Mouse (Mus musculus): Measurements from ENCODE around the gene Grin2c.

The Grin2c gene

DNA sequence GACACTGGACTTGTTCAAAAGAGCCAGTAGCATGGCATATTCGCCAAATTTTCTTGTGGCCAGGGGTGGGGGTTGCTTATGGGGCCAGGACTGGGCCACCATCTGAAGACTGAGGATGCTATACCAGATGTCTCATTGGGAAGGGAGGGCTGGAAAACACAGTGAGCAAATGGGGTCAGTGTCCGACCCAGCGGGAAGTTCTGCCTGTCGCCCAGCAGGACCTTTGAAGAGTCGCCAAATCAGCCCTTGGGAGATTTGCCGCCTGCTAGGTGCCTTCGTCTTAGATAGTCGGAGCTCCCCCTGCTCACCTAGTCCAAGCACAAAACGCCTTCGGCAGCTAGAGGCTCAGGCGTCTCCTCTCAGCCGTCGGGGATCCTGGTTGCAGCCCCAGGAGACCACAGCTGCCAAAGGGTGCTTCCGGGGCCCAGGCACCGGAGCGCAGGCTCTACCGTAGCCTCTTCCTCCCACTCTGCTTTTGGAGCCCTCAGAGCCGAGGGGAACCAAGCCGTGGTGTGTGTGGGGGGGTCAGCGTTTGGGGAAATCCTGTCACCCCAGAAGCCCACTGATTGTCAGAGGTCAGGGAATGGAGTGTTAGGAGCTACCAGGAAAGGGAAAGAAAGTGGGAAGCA is 1.2 kb downstream of the Grin2c start:
- intact Hi-C loops (cut with DNase I) = loop anchor here (2.0 kb wide), 1 partner anchor 63 kb away; no protein-coding TSS in a partner anchor

DNA sequence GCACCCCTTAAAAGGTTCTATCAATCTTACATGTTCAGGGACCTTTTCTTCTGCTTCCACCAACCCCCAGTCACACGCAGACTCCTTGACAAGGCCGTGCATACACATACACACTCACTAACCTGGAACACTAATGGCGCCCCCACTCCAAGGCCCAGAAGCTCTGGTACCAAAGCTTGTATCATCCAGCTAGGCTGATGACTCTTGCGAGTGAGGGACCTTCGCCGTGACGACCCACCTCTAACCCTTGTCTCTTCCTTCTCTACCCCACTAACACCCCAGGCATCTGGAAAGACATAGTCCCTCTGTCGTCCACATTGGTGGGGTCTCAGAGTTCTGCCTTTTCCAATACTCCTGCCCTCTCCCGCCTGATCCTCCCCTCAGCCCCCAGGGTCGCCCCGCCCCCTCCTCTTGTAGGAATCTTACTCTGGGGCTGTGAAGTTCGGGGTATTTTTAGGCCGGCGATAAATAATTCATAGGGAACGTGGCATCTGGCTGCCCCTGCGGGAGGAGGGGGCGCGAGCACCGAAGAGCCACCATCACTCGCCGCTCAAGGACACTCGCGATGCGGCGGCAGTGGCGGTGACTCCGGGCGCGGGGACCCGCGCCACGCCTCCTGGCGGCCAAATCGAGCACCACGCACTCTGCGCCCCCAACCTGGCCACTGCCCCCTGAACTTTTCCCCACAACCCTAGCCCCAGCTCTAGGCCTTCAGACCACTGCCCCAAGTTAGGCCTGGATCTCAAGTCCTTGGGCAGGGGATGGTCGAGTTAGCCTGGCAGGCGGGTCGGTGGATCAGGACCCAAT is 2.0 kb downstream of the Grin2c start:
- intact Hi-C loops (cut with DNase I) = loop anchor here (2.0 kb wide), 1 partner anchor 62 kb away; no protein-coding TSS in a partner anchor

DNA sequence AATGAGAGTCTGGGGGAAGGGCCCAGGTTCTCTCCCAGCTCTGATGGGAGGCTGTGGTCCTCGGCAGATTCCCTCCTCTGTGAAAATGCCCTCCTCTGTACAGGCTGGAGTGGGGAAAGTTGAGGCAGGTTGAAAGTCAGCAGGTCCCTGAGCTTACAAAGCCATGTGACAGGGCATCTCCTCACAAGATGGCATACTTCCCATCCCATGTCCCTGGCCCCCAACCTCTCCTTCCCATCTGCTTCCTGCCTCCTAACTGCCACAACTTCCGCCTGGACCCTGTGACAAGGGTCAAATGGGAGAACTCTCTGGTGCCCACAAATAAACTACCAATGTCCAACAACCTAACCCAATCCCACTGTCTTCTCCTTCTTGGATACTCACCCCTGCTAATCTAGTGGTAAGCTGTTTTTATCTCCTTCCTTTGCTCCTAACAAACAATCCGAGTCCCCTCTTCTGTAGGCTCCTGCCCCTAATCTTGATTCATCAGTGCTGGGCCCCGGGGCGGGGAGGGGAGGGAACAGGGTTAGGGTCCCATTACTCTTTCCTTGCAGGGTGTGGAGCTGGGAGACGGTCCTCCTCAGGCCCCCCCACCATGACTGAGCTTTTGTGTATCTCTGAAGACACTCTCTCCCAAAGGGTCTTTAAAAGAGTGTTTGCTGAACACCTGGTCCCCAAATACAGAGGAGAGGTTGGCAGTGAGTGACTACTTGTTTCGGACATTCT is 2.7 kb downstream of the Grin2c start:
- intact Hi-C loops (cut with DNase I) = loop anchor here (2.0 kb wide), 1 partner anchor 61 kb away; no protein-coding TSS in a partner anchor

DNA sequence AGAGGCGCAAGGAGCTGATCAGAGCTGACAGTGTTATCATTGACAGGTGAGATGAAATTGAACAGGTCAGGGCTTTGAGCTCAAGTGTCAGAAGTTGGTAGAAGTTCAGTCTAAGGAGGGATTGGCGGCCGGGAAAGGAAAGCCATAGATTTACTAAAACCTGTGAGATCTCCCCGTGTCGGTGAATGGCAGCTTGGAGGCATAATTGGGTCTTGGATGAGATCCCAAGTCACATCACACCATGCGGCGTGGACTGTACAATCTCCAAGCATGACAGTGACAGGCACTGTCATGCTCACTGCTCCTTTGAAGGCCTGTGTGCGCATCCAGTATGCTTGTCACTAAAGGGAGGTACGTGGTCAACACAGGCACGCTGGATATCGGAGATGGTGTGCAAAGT is 4.1 kb downstream of the Grin2c start:
- intact Hi-C loops (cut with DNase I) = no loop called here

DNA sequence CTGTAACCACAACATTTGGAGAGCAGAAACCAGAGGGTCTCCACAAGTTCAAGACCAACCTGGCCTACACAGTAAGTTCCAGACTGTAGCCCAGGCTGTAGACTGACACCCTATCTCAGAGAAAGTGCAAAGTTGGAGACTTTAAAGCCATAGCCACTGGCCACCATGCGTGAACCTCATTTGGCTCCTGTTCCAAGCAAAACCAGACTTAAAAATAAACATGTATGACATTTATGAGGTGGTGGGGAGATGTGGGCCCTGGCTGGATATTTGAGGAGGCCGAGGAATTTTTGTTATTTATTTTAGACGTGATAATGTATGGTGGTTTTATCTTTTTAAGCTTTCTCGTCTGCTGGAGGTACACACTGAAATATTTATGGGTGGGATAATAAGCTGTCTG is 7.9 kb downstream of the Grin2c start:
- intact Hi-C loops (cut with DNase I) = no loop called here

DNA sequence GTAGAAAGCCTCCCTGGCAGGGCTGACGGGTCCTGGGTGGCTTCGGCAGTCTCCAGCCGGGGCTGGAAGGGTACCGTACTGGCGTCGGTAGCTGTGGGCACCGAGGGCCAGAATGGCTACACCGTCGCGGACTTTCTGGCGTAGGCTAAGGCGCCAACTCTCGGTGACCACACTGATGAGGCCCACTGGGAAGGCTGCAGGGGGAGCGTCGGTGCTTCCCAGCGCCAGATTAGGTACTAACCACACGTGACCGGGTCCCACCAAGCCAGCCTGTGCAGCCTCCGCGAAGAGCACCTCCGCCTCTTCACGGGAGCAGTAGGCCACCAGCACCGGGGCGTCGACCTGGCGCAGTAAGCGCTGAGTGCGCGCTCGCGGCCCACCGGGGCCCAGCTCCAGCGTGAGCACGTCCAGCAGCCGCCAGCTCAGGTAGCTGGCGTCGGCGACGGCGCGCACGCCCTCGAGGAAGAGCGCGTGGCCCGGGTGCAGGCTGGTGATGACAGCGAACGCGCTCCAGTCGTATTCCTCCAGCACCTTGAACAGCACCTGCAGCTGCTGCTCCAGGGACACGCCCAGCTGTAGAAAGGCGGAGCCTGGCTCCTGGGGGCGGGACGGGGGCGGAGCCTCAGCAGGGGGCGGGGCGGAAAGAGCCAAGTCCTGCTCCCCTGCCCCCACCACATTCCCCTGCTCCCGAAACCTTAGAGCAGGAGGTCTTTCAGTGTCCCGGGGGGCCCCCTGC is 9.1 kb downstream of the Grin2c start:
- intact Hi-C loops (cut with DNase I) = no loop called here

DNA sequence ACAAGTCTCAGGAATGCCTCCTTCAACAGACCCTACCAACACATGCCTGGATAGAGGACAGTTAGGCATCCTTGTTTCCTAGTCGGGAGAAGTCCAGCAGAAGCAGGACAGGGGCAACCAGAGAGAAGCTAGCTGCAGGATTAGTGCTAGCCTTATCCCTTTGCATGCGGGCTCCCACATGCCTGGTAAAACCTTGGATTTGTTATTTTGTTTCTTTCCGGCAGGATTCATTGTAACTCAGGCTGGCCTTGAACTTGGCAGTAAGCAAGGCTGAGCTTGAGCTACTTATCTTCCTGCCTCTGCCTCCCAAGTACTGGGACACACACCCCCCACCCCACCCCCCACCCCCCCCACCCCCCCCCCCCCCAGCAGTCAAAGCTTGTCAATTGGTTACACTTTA is 15.8 kb downstream of the Grin2c start:
- intact Hi-C loops (cut with DNase I) = no loop called here

DNA sequence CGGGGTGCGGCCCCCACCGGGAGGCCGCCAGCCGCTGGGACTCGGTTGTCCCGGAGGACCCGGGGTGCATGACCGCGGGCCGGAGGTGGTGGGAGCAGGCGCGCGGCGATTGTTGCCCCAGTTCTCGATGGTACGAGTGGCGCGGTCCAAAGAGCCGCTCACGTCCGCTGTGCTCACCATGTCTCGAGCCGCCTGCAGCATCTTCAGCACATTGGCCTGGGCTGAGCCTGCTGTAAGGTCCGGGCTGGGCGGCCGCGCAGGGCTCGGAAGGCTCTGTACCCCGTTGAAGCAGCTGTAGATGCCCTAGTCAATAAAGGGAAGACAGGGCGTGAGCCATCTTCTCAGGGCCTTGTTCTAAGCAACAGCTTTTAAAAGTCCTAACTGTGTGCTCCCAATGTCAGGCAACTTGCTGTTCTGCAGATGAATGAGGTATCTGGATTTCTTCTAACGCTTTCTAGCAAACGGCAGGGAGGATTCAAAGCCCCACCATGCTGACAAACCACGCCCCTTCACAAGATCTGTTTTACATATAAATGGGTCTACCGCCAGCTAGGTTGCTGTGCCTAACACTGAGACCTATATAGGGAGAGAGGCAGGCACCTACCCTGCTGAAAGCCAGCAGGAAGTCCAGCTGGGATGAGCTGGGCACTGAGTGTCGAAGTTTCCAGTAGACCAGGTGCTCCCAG is 16.5 kb downstream of the Grin2c start:
- intact Hi-C loops (cut with DNase I) = no loop called here

DNA sequence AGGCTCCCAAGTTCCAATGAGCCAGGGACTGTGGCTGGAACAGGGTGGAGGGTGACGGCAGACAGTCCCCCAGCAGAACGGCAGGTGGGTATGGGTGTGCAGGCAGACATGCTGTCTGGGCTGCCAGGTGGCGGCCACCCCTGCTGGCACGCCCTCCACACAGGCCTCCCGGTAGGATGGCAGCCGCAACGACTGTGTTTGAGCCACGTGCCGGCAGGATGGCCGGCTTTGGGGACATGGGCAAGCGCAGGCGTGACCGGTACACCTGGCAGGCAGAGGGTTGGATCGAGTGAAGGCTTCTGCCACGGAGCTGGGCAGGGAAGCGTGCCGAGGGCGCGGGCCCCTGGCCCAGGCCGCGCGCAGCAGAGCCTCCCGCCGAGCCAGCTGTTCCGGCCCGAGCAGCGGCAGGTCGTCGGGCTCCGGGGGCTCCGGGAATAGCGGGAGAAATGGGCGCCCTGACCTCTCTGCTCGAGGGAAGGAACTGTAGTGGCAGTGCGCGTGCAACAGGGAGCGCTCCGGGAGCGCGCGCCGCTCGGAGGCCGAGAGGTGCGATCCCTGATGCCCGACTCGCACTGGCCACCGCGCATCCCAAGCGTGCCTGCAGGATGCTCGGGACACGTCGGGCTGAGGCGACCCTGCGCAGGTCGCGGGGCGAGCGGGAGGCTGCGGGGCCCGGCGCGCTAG is 17.2 kb downstream of the Grin2c start:
- intact Hi-C loops (cut with DNase I) = no loop called here

DNA sequence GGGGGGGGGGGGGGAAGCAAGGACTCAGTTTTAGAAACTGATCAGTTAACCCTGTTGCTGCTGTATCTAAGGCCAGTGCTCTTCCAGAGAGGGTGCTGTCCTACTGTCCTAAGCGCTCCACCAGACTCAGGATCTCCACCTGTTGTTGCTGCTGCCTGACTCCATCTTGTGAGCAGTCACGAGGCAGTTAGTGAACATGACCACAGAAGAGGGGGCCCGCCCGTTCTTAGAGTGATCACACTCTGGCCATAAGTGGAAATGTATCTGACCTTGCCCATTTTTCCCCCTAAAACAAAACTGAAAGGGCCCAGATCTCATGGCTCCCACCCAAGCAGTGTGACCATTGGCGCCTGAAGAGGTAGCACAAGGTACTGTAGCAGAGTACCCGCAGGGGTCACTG is 19.1 kb downstream of the Grin2c start:
- intact Hi-C loops (cut with DNase I) = no loop called here

DNA sequence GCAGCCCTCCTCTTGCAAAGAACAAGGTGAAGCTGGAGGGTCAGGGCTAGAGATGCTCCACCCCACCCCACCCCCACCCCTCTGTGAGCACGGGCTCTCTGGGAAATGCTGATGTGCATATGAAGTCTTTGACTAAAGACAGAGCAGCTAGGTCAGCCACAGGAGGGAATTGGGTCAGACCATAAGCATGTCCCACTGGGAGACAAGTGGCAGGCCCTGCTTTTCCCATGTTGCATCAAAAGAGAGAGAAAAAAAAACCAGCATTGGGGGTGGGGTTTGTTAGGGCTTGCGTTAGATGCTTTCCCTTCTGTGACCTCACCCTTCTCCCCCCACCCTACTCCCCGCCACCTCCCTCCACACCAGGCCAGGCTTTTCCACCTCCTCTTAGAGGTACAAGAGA is 19.8 kb downstream of the Grin2c start:
- intact Hi-C loops (cut with DNase I) = no loop called here

DNA sequence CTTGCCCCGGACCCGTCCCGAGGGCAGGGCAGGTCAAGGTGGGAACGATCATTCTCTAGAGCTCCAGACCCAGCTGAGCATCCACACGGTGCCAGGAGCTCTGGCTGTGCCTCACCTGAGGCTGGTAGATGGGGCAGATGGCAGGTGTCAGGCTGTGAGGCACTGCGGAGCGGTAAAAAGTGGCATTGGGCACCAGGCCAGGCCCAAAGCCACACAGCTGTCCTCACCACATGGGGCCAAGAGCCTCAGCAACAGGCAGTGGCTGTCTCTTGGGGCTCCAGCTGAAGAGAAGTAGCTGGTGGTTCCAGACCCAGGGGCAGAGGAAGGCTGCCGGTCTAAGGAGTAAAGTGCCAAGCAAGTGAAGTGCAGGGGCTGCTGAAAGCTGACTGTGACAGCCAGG is 20.7 kb downstream of the Grin2c start:
- intact Hi-C loops (cut with DNase I) = no loop called here

DNA sequence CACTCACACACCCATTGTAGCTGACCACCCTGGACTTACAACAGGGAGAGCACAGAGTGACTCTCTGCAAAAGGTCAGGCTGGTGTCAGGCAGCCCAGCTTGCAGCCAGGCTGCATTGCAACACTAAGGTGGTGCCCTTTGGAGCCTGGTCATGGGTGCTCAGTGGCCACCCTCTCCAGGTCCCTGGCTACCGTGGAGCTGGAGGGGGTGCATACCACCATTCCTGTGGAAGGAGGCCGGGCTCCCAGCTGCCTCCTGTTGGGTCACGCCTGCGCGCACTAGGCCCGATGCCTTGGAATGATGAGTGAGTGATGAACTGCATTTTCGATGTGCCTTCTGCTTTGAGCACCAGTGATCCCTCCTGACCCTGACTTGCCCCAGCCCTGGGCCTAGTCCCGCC is 22.2 kb downstream of the Grin2c start:
- intact Hi-C loops (cut with DNase I) = no loop called here

DNA sequence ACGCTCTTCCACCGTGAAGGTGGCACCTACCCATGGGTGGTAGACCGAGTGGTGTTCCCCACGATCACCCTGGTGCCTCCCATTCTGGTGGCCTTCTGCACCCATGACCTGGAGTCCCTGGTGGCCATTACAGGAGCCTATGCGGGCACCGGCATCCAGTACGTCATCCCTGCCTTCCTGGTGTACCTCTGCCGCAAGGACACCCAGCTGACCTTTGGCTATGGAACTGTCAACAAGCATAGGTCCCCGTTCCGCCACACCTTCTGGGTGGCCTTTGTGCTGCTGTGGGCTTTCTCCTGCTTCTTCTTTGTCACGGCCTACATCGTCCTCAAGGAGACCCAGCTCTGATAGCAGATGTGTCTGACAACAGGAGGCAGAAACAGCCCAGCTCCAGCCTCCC is 23.3 kb downstream of the Grin2c start:
- intact Hi-C loops (cut with DNase I) = no loop called here

DNA sequence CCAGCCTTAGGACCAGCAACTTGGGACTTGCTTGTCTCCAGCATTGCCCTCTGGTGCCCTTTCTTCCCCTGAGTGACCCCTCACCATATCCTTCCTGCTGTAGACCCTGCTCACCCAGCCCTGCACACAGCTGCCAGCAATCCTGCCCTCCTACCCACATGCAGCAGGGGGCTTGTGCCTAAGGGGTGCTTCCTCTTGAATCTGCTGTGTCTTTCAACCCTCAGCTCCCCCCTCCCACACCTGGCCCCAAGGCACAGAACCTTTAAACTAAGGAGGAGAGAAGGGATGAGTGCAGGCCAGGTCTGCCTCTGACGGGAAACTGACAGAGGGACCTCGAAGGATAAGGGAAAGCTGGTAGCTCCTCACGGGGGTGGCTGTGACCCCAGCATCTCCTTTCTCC is 24.3 kb downstream of the Grin2c start:
- intact Hi-C loops (cut with DNase I) = no loop called here

DNA sequence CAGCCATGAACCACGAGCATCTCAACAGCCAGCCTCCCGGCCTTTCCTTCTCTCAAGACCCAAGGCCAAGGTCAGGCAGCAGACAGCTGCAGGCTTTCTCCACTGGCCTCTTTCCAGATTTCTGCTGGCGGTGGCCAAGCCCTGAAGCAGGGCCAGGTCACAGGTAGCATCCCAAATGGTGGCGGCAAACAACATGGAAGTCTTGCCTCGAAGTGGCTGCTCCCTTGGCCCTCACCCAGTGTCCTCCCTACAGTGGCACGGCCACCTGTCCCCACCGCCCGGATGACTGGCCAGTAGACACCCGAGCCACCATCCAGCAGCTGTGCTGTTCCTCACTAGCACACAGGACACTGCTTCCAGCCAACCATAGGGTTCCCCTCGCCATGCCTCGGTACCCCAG is 25.6 kb downstream of the Grin2c start:
- intact Hi-C loops (cut with DNase I) = no loop called here

DNA sequence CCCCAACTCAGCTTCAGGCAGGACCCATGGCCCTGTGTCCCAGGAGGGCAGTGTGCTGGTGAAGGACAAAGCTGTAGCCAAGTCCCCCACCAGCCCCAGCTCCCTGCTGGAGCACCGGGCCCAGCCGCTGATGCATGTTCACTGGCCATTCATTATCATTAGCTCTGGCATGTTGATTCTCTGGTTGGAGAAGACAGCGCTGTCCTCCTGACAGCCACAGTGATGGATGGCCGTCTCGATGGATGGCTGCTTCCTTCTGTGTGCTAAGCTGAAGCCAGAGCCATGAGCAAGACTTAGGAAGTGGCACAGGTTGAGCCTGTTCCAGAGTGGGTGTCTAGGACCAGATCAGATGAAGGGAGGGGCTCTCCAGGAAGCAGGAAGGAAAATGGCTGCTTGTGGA is 30.5 kb downstream of the Grin2c start:
- intact Hi-C loops (cut with DNase I) = no loop called here

DNA sequence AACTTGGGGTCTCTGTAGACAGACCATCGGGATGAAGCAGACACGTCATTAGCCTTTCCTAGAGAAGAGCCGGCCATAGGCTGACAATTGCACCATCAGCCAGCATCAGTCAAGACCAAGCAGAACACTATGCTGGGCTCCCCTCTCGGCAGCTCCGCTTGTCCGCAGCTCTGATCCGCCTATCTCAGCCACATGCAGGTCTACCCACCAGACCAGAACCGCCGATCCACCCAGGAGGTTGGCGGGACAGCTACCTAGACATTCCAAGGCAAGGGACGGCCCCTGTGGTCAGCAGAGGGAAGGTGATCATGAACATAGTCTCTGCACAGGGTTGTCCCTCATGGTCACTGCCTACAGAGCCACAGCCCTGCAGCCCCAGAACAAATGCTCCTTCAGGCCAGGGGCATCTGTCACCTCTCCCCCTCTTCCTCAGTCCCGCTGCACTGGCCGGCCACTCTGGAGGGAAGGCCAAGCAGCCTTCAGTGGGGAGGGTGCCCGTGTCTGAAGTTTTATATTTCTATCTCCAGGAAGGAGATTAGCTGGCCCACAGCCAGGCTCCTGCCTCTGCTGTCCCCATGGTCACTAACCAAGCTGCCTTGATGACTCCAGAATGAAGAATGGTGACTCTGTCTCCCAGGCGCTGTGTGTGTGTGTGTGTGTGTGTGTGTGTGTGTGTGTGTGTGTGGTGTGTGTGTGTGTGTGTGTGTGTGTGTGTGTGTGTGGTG is 32.6 kb downstream of the Grin2c start:
- intact Hi-C loops (cut with DNase I) = no loop called here

DNA sequence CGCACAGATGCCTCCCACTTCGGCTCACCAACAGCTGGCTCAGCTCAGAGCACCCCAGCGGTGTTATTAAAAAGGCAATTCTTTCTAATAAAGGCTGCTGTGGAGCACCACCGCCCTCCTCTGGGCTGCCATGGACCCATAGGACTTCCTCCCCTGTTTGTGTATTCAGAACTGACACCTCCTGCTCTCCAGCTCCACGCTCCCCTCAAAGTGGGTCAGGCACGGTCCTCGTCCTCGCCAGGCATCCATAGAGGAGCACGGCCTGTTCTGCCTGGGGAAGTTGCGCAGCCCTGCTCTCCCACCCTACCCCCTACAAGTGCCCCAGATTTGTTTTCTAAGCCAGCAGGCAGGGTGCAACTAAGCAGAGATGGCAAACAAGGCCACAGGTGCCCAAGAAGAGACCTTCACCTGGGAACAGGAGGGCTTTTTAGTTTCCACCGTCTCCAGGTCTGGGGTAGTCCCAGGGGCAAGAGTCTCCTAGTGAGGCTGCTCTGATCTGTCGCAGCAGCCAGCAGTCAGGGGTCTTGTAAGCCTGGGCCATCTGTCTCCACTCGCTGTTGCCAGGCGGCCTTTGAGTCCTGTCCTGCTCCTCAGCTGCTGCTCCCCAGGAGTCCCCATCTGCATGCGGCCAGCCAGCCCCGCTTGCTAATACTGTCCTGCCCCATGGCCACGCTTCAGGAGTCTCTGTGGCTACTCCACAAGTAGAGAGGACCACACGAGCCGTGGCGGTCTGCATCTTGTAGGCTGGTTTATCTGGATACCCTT is 33.3 kb downstream of the Grin2c start:
- intact Hi-C loops (cut with DNase I) = no loop called here

Data from adrenal gland (tissue).